Mouse (Mus musculus) layer of hippocampus, postnatal 36 days (tissue): ENCODE measurements around the gene Crhr1. TPM values are rescaled to one million over a fixed set of nuclear protein-coding genes. Genes with fewer than 3 reads are reported as not detected.

Experiments used
- DNase-seq, 2 experiments: peaks; one replicate each; pipeline ENCODE4 v3.0.0; 2022
- total RNA-seq, 2 experiments: library from RNA; stranded (reverse); gene quantifications; 2 replicates each; pipeline ENCODE4 v1.2.3; 2021

Crhr1 gene
- 1 to 10 TPM; 7.1 to 8.8 TPM for total RNA-seq

DNA sequence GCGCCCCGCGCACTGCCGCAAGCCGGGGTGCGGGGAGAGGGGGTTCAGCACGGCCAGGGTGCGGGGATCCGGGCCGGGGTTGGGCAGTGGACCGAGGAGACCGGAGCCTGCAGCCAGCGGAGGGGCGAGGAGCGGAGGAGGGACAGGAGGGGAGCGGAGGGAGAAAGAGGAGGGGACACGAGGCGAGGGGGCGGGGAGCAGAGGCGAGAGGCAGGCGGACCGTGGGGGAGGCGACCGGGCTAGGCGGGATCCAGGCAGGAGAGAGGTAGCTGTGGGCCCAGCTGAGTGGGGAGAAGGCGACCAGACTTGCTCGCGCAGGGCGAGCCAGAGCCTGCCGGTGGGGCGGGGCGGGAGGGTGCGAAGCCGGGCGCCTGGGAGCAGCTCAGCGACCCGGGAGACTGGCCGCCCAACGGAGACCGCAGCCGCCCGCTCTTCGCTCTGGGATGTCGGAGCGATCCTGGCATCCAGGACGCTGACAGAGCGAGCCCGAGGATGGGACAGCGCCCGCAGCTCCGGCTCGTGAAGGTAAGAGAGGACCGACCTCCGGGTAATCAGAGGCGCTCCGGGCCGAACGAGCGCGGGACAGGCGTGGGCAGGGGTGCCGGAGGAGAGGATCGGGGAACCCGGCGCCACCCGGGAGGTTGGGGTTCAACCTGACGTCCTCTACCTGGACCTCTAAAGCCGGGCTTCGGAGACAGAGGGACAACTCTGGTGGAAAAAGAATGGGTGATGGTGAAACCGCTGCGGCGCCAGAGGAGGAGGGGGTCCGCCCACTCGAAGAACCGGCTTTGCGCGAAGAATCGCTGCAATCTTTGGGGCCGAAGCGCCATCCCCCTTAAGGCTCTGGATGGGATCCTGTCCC lies at the start of gene Crhr1:
Gene Crhr1, plus strand, starts transcription at position 276 of the 862 bp plus-strand sequence.
- DNase-seq, result peak; percentile 43 to 45

GRCm38 (mm10) chr11:104083248-104083647 lies 49.4 kb upstream of the Crhr1 start:
- no peak for DNase-seq

GRCm38 (mm10) chr11:104083716-104084115 lies 48.9 kb upstream of the Crhr1 start:
- DNase-seq, result no peak

DNA sequence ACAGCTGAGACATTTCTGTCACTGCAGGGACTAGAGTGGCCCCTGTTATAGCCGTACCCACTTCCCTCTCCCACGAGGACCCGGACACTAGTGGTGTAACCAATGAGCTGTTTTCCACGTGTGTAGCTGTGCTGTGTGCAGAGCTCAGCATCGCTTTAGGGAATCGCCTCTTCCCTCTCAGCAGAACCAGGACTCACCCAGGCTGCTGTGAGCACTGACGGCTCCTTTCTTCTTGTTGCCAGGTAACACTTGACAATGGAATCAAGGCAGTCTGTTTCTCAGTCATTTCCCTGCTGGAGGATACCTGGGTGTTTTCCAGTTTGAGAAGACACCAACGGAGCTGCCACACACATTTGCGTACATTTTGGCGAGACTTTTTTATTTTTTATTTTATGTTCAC lies 44.1 kb upstream of the Crhr1 start:
- no peak for DNase-seq

GRCm38 (mm10) chr11:104090769-104091168 lies 41.9 kb upstream of the Crhr1 start:
- no peak for DNase-seq

- no peak for DNase-seq
Measured at GRCm38 (mm10) chr11:104095151-104095550, 37.5 kb upstream of the Crhr1 start.

DNA sequence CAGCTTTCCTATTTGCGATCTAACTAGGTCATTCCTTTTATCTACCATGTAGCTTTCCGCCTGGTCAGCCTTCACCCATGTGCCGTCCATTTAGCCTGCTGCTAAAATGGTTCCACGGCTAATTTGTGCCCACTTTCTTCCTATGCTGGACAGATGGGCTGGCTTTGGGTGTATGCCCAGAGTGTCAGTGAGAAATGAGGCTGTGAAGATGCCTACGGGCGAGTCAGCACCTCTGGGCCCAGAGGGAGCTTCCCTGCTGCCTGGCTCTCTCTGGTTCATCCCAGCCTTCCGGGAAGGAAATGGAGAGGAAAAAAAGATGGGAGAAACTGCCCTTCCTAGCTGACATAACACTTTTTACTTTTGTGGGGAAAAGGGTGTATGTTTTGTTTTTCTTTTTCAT lies 36.1 kb upstream of the Crhr1 start:
- no peak for DNase-seq

DNA sequence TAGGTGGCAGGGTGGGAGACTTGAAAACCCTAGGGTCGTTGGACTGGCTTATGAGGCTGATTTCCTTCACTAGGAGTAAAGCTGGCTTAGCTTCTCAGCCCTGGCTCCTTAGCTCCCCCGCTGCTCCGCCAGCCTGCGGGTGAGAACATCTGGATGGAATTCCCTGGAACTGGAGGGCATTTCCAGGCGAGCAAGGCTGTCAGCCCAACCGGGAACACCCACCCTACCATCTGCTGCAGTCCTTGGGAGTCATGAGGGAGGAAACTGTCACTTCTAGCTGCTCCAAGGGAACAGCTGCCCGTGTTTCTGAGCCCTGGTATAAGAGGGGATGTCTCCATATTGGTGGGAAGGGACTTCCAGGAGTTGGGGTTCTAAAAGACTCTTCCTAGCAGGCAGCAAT lies 33.1 kb upstream of the Crhr1 start:
- DNase-seq, result peak in 1 of 2 experiments; percentile 33

DNA sequence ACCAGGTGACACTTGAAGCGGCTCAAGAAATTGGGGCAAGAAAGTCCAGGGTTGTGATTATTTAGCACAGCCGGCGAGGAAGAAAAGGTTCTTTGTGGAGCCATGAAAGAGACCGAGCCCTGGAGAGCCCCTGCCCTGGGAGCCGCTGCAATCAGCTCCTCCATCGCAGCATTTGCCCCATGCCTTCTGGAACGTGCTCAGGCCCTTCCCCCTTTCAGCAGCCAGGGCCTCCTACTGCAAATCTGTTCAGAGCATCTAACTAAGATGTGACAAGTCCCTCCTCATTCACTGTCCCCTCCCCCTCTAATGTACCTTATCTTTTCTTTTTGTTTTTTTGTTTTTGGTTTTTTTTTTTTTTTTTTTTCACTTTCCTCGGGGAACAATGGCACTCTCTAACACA lies 30.0 kb upstream of the Crhr1 start:
- DNase-seq, result no peak

GRCm38 (mm10) chr11:104106329-104106728 lies 26.3 kb upstream of the Crhr1 start:
- DNase-seq, result peak; percentile 42 to 56

DNA sequence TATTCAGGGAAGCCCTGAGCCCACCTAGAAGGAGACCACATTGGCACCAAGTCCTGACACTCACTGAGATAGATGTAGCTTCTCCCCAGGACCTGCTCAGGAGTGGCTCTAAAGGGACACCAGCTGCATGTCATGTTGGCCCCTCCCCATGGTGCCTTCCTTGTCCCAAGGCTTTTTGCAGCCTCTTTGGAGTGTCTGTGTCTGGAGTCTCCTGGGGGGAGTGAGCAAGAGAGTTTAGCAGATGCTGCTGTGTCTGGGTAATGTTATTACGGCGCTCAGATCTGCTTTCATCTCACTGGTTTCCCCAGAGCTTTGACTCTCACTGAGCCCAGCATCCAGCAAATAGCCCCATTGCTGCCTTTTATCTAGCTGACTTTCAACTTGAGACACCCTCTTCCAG lies 25.7 kb upstream of the Crhr1 start:
- DNase-seq, result no peak

DNA sequence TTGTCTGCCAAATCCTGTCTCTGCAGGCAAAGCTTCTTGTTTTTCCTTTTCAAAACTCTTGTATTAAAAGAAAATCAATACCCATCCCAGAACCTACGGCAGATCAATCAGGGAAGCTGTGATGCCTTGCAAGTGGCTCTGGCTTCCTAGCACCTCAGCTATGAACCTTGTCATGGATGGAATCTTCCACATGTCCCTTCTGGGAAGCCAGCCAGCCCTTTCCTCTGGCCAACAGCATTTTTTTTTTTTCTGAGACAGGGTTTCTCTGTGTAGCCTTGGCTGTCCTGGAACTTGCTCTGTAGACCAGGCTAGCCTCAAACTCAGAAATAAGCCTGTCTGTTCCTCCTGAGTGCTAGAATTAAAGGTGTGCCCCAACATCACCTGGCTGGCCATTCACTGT lies 22.3 kb upstream of the Crhr1 start:
- no peak for DNase-seq

DNA sequence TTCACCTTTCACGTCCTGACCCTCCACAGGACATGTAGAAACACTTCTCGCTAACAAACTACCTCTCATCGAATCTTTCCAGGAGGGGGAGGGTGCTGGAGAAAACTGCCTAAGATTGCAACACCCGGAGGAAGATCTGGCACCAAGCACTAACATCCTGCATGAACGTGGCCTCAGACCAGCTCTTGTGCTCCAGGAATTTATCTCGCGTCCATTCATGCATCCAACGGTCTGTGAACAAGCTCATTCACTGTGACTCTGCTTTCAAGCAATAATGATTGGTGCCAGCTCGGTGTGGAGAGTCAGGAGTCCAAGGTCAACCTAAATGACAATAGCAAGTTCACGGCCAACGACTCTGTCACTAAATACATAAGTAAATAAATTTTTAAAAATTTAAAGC lies 20.8 kb upstream of the Crhr1 start:
- DNase-seq, result no peak

DNA sequence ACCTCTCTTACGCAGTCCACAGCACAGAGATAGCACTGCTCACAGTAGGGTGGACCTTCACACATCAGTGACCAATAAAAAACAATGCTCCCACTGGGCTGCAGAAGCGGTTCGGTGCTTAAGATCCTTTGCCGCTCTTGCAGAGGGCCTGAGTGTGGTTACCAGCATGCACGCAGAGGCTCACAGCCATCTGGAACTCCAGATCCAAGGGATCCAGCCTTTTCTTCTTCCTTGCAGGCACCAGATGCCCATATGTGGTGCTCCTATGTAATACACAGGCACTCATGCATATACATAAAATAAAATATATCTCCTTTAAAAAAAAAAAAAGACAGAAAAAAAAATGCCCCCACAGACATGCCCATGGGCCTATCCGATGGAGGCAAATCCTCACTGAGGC lies 19.0 kb upstream of the Crhr1 start:
- DNase-seq, result no peak

- DNase-seq, result peak; percentile 22 to 31
Measured at GRCm38 (mm10) chr11:104114690-104115089, 18.0 kb upstream of the Crhr1 start.

DNA sequence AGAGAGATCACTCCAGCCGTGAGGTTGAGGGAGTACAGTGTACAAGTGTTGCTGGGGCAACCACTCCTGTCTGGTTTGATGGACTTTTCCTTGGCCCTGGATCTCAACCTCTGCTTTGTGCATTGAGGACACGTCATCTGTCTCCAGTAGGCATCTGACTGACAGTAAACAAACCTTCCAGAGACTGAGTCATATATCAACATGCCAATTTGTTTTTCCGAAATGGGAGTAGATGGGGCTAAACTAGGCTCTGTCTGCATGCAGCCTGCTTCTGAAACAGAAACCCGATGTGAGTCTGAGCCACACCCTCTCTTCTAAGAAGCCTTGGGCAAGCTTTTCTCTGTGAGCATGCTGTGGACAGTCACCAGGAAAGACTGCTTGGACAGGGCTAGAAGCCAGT lies 14.3 kb upstream of the Crhr1 start:
- no peak for DNase-seq

- no peak for DNase-seq
Measured at GRCm38 (mm10) chr11:104122966-104123365, 9.7 kb upstream of the Crhr1 start.

DNA sequence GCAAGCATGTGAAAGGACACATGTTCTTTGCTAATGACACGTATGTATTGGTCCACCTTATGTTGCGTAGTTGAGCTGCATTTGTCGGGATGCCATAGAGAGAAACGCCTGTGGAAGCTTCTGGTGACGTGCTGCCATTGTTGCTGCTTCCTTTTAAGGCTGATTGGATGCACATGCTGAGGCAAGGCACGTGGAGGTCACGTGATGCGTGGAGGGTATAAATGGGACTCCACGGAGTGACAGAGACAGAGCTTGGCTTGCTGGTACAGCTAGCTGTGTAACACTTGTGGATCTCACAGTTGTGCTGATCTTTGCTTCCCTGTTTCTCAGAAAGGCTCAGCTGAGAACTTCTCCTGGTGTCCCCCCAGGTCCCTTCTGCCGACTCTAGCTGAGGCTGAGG lies 9.2 kb upstream of the Crhr1 start:
- no peak for DNase-seq

DNA sequence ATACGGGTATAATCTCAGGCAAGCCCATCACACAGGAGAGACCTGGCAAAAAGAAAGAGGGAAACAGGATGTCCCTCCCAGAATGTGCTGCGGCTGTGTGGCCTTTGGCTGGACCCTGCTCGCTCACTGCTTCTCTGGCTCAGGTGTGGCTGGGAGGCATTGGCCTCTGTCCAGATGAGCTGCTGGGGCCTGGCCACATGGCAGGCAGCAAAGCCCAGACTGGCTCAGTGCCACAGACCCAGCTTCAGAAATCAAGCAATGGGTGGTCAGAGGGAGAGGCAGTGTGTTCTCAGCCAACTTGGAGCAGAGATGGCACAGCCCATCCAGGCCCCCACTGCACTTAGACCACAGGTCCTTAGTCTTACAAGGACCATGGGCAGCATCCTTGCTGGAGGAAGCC lies 8.1 kb upstream of the Crhr1 start:
- DNase-seq, result no peak

DNA sequence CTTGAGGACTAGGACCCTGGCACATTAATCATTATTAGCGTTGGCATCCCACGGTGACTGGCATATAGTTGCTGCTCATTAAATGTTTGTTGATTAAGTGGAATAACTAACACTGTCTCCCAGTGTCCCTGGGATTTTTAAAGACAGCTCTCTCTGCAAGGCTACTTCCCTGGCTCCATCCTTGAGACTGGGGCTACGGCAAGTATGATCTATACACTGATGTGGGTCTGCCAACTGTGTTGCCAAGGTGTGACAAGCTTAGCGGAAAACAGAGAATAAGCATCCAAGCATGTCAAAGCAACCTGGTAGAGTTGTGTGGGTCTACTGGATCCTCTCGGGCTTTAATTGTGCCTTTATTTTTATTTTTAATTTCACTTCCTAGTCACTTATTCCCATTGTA lies 3.2 kb upstream of the Crhr1 start:
- DNase-seq, result no peak

- no peak for DNase-seq
Measured at GRCm38 (mm10) chr11:104130721-104131647, 1.7 kb upstream of the Crhr1 start.

DNA sequence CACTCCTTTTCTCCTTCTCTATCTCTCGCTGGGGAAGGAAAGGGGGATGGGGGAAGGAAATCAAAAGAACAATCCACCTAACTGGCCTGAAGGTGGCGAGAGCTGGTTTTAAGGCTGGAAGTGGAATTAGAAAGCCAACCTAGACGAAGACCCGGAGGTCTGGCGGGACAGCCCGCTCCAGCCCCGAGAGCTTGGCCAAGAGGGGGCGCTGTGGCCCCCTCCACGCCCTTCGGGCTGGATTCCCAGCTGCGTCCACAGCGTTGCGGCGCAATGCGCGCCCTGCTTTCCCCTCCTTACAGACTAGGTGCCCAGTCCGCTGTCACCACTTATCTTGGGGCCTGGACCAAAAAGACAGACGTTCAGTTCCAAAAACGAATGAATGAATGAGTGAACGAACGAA lies 899 bp upstream of the Crhr1 start:
- peak; percentile 25 to 43 for DNase-seq

- peak in 1 of 2 experiments; percentile 12 for DNase-seq
Measured at GRCm38 (mm10) chr11:104133442-104133983, 858 bp downstream of the Crhr1 start.
